ENCODE assay signal across 25 mouse cellular contexts in the genomic region with DNA sequence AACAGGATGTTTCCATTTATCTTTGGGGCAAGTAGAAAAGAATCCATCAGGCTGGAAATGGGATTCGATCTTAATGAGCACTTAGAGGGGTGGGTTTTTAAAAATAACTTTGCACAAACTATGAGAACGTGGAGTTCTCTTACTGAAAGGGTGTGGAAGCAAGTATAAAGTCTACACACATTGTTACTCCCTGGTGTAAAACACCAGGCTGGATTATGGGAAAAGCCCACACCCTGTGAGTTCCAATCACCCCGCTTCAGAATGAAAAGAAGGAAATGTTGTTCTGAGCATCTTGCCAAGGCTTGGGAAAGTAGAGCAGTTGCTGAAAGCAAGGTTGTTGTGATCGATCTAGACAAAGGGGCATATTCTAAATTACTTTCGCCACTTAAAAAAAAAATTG.
DNase-seq lines count a peak whose midpoint lies in the region; ATAC-seq and TF ChIP-seq lines count a peak whose summit lies in the region.
"Had no signal": no experiment of that assay in that cellular context is flagged by ENCODE, and none has a peak within 500 bp of the region (broad histone marks: within the 10 kb centered on the region; RNA-seq: fewer than 3 reads in every experiment).

No protein-coding gene starts in this region.

- H3K36me3 ChIP-seq in heart, embryonic 10.5 days, result no peaks in the 10 kb centered on the region
- no peaks in the 10 kb centered on the region for H3K36me3 ChIP-seq in heart, embryonic 13.5 days
- H3K36me3 ChIP-seq: forebrain, embryonic 10.5 days had no signal

- H3K4me1 ChIP-seq in heart, embryonic 10.5 days, result peaks cover 8% of the 10 kb centered on the region
- H3K4me1 ChIP-seq in heart, embryonic 13.5 days, result peaks cover 17% of the 10 kb centered on the region

- no peak for DNase-seq in gastrocnemius, adult 2 months
- no peak for DNase-seq in gastrocnemius, postnatal 36 days
- DNase-seq in heart, adult 18-20 months, result peak; percentile 25 to 74
- DNase-seq in heart, embryonic 10.5 days (ENCODE audit: low spot score), result no peak
- no peak for DNase-seq in heart, postnatal 4 days
- DNase-seq in layer of hippocampus, adult 2 months (ENCODE audit: low spot score in 2 of 2), result peak in 1 of 2 experiments; percentile 12
- no peak for DNase-seq in layer of hippocampus, postnatal 25 days (ENCODE audit: extremely low spot score in 1 of 2, low spot score in 1 of 2)
- DNase-seq: adrenal gland, adult 8-10 months; adrenal gland, postnatal 25 days; cerebellum, adult 18-20 months; cerebellum, adult 9-10 months; cerebellum, postnatal 14 days; gastrocnemius, postnatal 14 days; kidney, adult 18-20 months; kidney, adult 9 months had no signal

- no peaks in the 10 kb centered on the region for H3K27me3 ChIP-seq in heart, embryonic 10.5 days (ENCODE audit: insufficient read depth, poor library complexity, severe bottlenecking)
- H3K27me3 ChIP-seq in heart, embryonic 13.5 days (replicated peaks), result no peaks in the 10 kb centered on the region
- H3K27me3 ChIP-seq: forebrain, embryonic 13.5 days had no signal

- H3K4me3 ChIP-seq in gastrocnemius, adult 2 months, result no peak overlapping the region
- H3K4me3 ChIP-seq in heart, embryonic 10.5 days, result no peak overlapping the region
- H3K4me3 ChIP-seq in heart, embryonic 13.5 days, result no peak overlapping the region
- no peak overlapping the region for H3K4me3 ChIP-seq in layer of hippocampus, adult 2 months
- H3K4me3 ChIP-seq: forebrain, embryonic 10.5 days; forebrain, embryonic 13.5 days had no signal

- no peak overlapping the region for H3K4me2 ChIP-seq in heart, embryonic 13.5 days
- H3K4me2 ChIP-seq: forebrain, embryonic 13.5 days; heart, embryonic 11.5 days; hindbrain, embryonic 14.5 days had no signal

- H3K9me3 ChIP-seq in heart, embryonic 10.5 days, result no peaks in the 10 kb centered on the region
- H3K9me3 ChIP-seq in heart, embryonic 13.5 days, result no peaks in the 10 kb centered on the region
- H3K9me3 ChIP-seq: forebrain, embryonic 10.5 days; forebrain, embryonic 13.5 days had no signal

- WGBS in heart, embryonic 10.5 days, result 77% methylated on average over 5 of the region's 5 CpGs
- whole genome bisulfite sequencing in heart, embryonic 13.5 days, result 74% methylated on average over 5 of the region's 5 CpGs

- TF ChIP-seq CTCF in gastrocnemius, adult 2 months (IDR thresholded peaks at IDR 0.05), result no peak
- no peak for TF ChIP-seq CTCF in layer of hippocampus, adult 2 months (conservative IDR thresholded peaks at IDR 0.05)

- peak overlapping the region; percentile 85 for H3K27ac ChIP-seq in gastrocnemius, adult 2 months
- no peak overlapping the region for H3K27ac ChIP-seq in heart, embryonic 10.5 days
- 0 out of 2 replicates have a peak overlapping the region, but pooled peaks have one; percentile 12 for H3K27ac ChIP-seq in heart, embryonic 13.5 days (replicated peaks)
- H3K27ac ChIP-seq in layer of hippocampus, adult 2 months, result peak overlapping the region; percentile 67
- H3K27ac ChIP-seq: forebrain, embryonic 10.5 days; forebrain, embryonic 13.5 days; hindbrain, embryonic 14.5 days; hindbrain, postnatal 0 days had no signal

- intact Hi-C loops in gastrocnemius, adult 2 months (cut with DNase I), result no loop called here
- intact Hi-C loops in gastrocnemius, postnatal 36 days (cut with DNase I), result no loop called here

- ATAC-seq in heart, embryonic 13.5 days (ENCODE audit: extremely low read depth, insufficient number of reproducible peaks, low FRiP score, low TSS enrichment), result no peak
- ATAC-seq: activated CD4-positive, CD25-positive, alpha-beta regulatory T cell, adult 4 months; forebrain, embryonic 13.5 days; forebrain, embryonic 16.5 days; hindbrain, postnatal 0 days; inflammation-experienced regulatory T-cells, adult 6 months; intestine, embryonic 16.5 days had no signal

- no peak overlapping the region for H3K9ac ChIP-seq in heart, embryonic 13.5 days
- H3K9ac ChIP-seq: forebrain, embryonic 13.5 days; hindbrain, embryonic 14.5 days had no signal

Comparison
In these comparisons a context has a peak if more than half of its experiments do, and no peak if none do; other contexts are left out.
1. DNase-seq: peak in heart, adult 18-20 months (2 of 2); none in gastrocnemius, adult 2 months (single experiment), gastrocnemius, postnatal 36 days (0 of 2), heart, embryonic 10.5 days (single experiment), heart, postnatal 4 days (single experiment) and layer of hippocampus, postnatal 25 days (0 of 2).